Mouse (Mus musculus) kidney, postnatal 14 days (tissue): ENCODE data around the gene Scn8a.

Source experiments
- DNase-seq: peaks from one replicate; pipeline ENCODE4 v3.0.0; 2022; ENCODE audit warnings: mixed read lengths

Scn8a gene

GRCm38 (mm10) chr15:100881385-100881784 lies 11.7 kb downstream of the Scn8a start:
- no peak for DNase-seq

GRCm38 (mm10) chr15:100884481-100884880 lies 14.8 kb downstream of the Scn8a start:
- DNase-seq = no peak

- DNase-seq = no peak
Measured at GRCm38 (mm10) chr15:100891962-100892361, 22.3 kb downstream of the Scn8a start.

- DNase-seq = no peak
Measured at GRCm38 (mm10) chr15:100896502-100896901, 26.8 kb downstream of the Scn8a start.

GRCm38 (mm10) chr15:100903811-100904210 lies 34.2 kb downstream of the Scn8a start:
- no peak for DNase-seq

- DNase-seq = no peak
Measured at GRCm38 (mm10) chr15:100905006-100905405, 35.3 kb downstream of the Scn8a start.

- no peak for DNase-seq
Measured at GRCm38 (mm10) chr15:100905751-100906150, 36.1 kb downstream of the Scn8a start.

- DNase-seq = no peak
Measured at GRCm38 (mm10) chr15:100908817-100909216, 39.2 kb downstream of the Scn8a start.

GRCm38 (mm10) chr15:100909734-100910163 lies 40.1 kb downstream of the Scn8a start:
- DNase-seq = no peak

- DNase-seq = no peak
Measured at GRCm38 (mm10) chr15:100910381-100910841, 40.8 kb downstream of the Scn8a start.

- DNase-seq = no peak
Measured at GRCm38 (mm10) chr15:100912676-100913266, 43.1 kb downstream of the Scn8a start.

GRCm38 (mm10) chr15:100914734-100915242 lies 45.1 kb downstream of the Scn8a start:
- peak; percentile 39 for DNase-seq

GRCm38 (mm10) chr15:100918046-100918445 lies 48.4 kb downstream of the Scn8a start:
- no peak for DNase-seq

GRCm38 (mm10) chr15:100922210-100922609 lies 52.6 kb downstream of the Scn8a start:
- peak; percentile 11 for DNase-seq

GRCm38 (mm10) chr15:100923476-100923875 lies 53.8 kb downstream of the Scn8a start:
- peak; percentile 41 for DNase-seq

- DNase-seq = no peak
Measured at GRCm38 (mm10) chr15:100924941-100925340, 55.3 kb downstream of the Scn8a start.

GRCm38 (mm10) chr15:100930477-100930876 lies 60.8 kb downstream of the Scn8a start:
- no peak for DNase-seq

GRCm38 (mm10) chr15:100936176-100936575 lies 66.5 kb downstream of the Scn8a start:
- peak; percentile 8 for DNase-seq

- no peak for DNase-seq
Measured at GRCm38 (mm10) chr15:100948383-100948782, 78.7 kb downstream of the Scn8a start.

GRCm38 (mm10) chr15:100949169-100949568 lies 79.5 kb downstream of the Scn8a start:
- DNase-seq = no peak

GRCm38 (mm10) chr15:100951491-100951890 lies 81.8 kb downstream of the Scn8a start:
- DNase-seq = no peak

GRCm38 (mm10) chr15:100952292-100952691 lies 82.6 kb downstream of the Scn8a start:
- DNase-seq = no peak

GRCm38 (mm10) chr15:100952854-100953253 lies 83.2 kb downstream of the Scn8a start:
- no peak for DNase-seq

- no peak for DNase-seq
Measured at GRCm38 (mm10) chr15:100953955-100954354, 84.3 kb downstream of the Scn8a start.

GRCm38 (mm10) chr15:100954751-100955150 lies 85.1 kb downstream of the Scn8a start:
- no peak for DNase-seq
